Mouse (Mus musculus) splenic B cell, adult 2 months (primary cell): ENCODE results near the gene Tmem45b.

Experiments used
- DNase-seq: peaks from one replicate; pipeline ENCODE4 v3.0.0-alpha.2; 2011; ENCODE audit warnings: low read depth, low spot score
- H3K27me3 ChIP-seq: 2 replicates; pipeline ENCODE4 v1.6.1; 2012; ENCODE audit warnings: mild to moderate bottlenecking, low read length, moderate library complexity, mixed read lengths; ENCODE audit not compliant: control insufficient read depth, poor library complexity, insufficient read depth, severe bottlenecking
- H3K36me3 ChIP-seq: 2 replicates; pipeline ENCODE4 v1.6.1; 2012; ENCODE audit warnings: mild to moderate bottlenecking, low read length, moderate library complexity, mixed read lengths; ENCODE audit not compliant: control insufficient read depth, poor library complexity, insufficient read depth, severe bottlenecking

Tmem45b gene

DNA sequence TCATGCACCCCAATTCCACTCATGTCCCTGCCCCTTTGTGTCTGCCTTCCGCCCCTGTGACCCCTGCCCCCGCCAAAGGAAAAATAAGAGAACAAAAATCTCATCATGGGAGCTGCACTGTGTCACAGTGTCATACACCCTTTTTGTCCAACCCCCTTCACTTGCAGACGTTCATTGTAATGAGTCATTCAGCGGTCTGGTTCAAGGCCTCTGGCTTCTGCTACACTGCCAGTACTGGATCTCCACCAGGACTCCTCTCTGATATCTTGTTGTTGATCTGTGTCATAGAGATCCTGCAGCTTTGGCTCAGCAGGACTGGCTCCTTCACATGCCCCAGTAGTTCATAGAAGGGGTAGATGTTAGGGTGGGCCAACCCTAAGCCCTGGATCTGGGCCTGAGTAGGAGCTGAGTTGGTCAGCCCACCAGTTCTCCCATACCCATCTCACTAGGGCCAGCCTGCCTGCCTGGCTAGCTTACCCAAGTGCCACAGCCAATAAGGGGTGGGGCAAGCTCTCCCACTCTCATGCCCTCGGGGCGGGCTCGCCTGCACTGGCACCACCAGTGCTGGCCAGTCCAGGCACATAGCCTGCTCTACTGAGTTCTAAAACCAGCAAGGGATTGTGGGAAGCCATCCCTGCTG, 31.8 kb downstream of the Tmem45b start:
- no peaks in the 10 kb centered on the region for H3K27me3 ChIP-seq
- no peak for DNase-seq
- no peaks in the 10 kb centered on the region for H3K36me3 ChIP-seq

DNA sequence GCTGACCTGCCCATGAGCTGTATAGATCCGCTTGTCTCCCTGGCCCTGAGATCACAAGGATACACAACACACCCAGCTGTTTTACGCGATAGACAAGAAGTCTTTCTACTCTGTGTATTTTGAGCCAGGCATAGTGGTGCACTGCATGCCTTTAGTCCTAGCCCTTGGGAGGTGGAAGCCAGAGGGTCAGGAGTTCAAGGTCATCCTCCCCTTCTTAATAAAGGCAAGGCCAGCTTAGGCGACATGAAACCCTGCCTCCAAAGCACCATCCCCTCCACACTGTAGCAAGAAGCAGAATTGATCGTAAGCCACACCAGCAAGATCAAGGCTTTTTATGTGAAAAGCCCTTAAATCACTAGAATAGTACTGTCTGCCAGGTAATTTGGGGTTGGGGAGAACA, 32.5 kb downstream of the Tmem45b start:
- H3K27me3 ChIP-seq = no peaks in the 10 kb centered on the region
- no peaks in the 10 kb centered on the region for H3K36me3 ChIP-seq
- no peak for DNase-seq

DNA sequence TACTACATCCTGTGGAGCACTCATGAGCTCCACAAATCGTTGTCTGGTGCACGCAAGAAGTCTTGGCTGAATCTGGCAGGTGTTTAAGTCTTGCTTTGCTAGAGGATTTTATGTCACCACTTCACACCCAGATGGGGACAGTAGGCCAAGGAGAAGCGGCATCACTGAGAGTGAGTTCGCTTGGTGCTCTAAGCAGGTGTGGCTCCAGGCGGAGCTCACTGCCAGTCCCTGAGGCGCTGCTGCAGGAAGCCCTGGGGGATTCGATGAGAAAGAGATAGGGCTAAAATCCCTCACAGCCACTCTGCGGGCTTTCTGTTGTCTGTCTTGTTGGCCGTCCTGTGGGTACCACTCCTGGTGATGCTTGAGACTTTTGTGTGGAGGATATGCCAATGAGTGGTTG, 34.3 kb downstream of the Tmem45b start:
- Histone ChIP-seq H3K36me3 (no peaks in the 10 kb centered on the region), H3K27me3 (no peaks in the 10 kb centered on the region)
- DNase-seq = no peak

DNA sequence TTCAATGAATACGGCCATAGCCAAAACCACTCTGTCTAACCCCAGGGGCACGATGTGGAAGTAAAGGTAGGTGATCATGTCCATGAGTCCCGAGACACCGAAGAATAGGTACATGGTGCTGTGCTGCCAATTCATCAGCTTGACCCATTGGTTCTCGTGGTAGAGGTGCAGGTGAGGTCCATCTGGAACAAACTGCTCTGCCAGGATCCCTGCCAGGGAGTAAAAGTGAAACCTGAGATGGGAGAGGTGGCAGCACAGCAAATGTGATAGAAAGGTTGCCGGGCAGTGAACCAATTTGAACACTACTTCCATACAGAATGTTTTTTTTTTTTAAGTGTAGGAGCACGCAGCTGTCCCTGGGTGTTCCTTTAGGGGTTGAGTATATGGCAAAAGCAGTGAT, 35.3 kb downstream of the Tmem45b start:
- Histone ChIP-seq H3K36me3 (no peaks in the 10 kb centered on the region), H3K27me3 (no peaks in the 10 kb centered on the region)

DNA sequence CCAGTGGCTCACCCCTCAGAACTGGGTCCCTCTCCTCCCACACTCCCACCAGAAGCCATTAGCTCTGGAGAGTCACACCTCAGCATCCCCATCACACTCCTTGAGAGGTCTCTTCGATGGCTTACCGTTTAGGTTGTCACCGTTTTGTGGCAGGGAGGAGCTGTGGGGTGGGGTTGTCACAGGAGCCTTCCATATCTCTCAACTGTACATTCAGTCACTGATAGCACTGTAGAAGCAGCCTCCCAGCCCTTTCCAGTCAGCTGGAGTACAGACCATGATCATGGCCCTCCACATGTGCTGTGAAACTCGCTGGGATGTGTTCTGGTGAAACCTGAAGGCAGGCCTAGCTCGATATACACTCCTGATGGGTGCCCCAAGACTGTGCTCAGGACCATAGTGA, 42.1 kb downstream of the Tmem45b start:
- H3K27me3 ChIP-seq = no peaks in the 10 kb centered on the region
- no peak for DNase-seq
- peaks cover 15% of the 10 kb centered on the region; the same call in 1 of the 2 replicates for H3K36me3 ChIP-seq

More for the DNA sequence above, 35.3 kb downstream of the Tmem45b start:
- DNase-seq = no peak

DNA sequence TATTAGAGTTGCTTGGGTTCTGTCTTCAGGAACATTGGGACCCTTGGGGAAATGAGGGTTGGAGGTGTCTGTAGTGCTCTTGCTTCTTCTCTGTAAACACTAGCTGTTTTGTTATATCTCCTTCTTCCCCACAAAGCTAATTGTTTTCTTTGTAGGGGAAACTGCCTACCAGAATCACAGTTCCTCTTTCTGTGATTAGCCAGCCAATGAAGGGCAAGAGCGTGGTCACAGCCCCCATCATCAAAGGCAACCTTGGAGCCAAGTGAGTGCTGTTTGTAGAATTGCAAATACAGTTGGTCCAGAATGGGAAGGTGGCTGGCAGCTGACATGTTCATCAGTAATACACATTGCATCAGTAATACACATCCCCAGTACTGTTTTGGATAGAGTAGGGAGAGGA, 45.4 kb downstream of the Tmem45b start:
- DNase-seq = peak; percentile 67
- H3K36me3 ChIP-seq = peaks cover 22% of the 10 kb centered on the region
- H3K27me3 ChIP-seq = no peaks in the 10 kb centered on the region

DNA sequence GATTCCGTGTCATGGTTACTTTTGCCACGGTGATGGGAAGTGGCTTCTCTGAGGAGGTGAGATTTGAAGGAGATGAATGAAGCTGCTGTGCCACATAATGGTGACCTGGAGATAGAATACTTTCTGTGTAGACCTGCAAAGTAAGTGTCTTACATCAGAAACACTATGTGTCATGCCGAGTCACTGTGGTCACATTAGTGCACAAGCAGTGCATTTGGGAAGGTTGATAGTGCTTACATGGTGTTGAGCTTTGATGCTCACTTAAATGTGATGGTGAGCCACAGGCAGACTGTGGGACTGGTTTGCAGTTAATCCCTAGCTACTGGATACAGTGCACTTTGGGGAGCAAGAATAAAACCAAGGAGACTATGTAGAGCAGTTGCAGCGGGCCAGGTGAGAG, 52.1 kb downstream of the Tmem45b start:
- DNase-seq = no peak
- Histone ChIP-seq H3K36me3 (peaks cover 15% of the 10 kb centered on the region), H3K27me3 (no peaks in the 10 kb centered on the region)

DNA sequence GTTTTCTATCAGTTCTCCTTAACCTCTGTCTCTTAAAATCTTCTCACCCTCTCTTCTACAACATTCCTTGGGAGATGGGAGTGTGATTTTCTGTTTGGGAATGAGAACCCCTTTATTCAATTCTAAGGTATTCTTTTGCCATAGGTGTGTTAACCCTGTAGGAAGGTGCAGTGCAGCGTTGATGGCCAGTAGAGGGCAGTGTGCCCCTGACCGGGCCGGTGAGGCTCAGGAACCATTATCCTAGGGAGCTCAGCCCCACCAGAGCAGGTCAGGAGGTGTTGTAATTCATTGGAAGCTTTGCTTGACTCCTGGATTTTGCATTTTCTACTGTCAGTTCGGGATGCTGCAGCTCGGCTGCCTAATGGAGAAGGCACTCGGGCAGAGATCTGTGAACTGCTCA, 59.0 kb downstream of the Tmem45b start:
- Histone ChIP-seq H3K27me3 (no peaks in the 10 kb centered on the region), H3K36me3 (peaks cover 26% of the 10 kb centered on the region)
- DNase-seq = peak; percentile 43

DNA sequence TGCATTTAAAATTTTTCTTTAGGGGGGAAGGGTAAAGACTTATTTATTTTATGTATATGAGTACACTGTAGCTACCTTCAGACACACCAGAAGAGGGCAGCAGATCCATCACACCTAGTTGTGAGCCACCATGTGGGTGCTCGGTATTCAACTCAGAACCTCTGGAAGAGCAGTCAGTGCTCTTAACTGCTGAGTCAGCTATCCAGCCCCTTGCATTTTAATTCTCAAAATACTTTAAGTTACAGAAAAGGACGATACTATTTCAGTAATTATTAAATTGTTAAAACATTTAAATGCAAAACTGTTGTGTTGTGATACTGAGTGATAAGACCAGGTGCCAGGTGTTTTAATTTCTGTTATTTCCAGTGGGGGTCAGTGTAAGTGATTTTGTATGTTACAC, 60.0 kb downstream of the Tmem45b start:
- H3K36me3 ChIP-seq = peaks cover 28% of the 10 kb centered on the region
- H3K27me3 ChIP-seq = no peaks in the 10 kb centered on the region
- no peak for DNase-seq

DNA sequence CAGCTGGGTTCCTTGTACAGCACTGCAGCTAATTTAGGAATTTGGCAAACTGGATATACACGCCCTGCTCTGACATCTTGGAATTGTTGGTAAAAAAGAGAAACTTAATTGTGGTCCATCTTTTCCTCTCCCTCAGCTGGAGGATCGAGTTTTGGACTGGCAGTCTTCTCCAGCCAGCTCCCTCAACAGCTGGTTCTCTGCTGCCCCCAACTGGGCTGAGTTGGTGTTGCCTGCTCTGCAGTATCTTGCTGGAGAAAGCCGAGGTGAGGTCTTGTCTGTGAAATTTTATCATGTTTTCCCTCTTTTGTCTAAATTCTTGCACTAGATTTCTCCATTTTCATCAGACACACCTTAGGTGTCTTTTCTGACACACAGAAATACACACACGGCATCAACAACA, 63.8 kb downstream of the Tmem45b start:
- Histone ChIP-seq H3K27me3 (no peaks in the 10 kb centered on the region), H3K36me3 (peaks cover 38% of the 10 kb centered on the region)

DNA sequence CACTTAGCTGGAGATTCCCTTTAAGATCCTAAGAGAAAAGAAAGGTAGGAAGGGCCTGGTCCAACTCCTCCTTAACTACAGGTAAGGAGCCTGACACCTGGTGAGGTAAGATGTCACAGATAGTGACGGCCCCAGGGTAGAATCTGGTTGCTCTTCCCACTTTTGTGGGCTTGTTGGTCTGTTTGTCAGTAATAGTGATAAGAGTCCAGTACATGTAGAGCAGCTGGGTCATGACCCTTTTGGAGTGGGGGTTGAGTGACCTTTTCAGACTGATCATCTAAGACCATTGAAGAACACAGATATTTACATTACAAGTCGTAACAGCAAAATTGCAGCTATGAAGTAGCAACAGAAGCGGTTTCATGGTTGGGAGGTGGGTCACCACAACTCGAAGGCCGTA, 77.1 kb downstream of the Tmem45b start:
- no peak for DNase-seq
- no peaks in the 10 kb centered on the region for H3K27me3 ChIP-seq
- H3K36me3 ChIP-seq = peaks cover 3% of the 10 kb centered on the region; the same call in 1 of the 2 replicates

More for the DNA sequence above, 63.8 kb downstream of the Tmem45b start:
- DNase-seq = peak; percentile 74

DNA sequence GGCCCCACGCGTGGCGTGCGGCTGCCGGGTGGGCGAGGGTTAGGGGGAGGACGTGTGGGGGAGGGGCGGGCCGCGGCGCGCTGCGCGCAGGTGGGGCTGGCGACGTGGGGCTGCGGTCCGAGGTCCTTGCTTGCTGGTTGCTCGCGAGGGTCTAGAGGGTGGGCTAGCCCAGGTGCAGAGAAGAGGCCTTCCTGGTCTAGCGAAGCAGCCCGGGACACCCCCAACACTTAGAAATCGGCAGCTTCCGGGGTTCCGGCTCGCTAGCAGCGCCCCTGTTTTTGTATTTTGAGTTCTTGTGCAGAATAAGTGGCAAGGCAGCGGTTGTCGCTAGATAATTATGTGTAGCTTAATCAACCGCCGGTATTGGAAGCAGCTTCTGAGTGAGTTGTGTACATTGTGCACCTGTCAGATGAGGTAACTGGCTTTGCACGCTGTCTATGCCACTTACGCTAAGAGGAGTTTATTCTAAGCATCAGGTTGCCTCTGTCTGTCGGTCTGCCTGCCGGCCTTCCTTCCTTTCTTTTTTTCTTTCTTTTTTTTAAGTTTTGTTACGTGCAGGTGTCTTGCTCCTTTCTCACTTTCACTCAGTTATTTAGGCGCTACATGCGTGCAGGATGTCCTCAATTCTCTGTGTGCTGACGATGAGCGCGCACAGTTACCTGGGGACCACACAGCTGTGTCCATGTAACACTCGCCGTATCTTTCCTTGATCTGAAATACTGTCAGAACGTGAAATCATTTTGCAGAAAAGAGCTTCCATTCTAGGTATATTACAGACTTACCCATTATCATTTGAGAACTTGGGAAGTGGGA, 77.7 kb downstream of the Tmem45b start:
- 0 out of 2 replicates have a peak, but pooled peaks cover 2% of the 10 kb centered on the region for H3K36me3 ChIP-seq
- no peak for DNase-seq

DNA sequence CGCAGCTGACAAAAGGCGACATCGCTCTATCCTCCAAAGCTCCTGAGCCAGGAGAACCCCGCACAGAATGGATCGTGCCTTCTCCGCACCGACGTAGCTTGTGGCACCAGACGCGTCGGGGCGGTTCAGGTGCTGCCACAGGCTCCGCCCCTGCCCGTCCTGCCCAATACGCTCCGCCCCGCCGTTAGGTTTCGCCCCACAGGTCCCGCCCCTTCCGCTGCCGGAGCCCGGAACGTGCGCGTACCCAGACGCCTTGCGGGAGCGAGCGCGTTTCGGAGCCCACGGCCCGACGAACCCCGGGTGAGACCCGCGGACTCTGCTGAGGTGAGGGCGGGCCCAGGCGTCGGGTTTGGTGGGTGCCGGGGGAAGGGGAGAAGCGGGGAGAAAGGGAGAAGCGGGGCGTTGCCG, 78.3 kb downstream of the Tmem45b start, which contains the start of gene Nfrkb:
Gene Nfrkb (plus strand): TSS at position 246 of the 408 bp plus-strand sequence.
- DNase-seq = peak; percentile 96
- H3K27me3 ChIP-seq = no peaks in the 10 kb centered on the region
- H3K36me3 ChIP-seq = 0 out of 2 replicates have a peak, but pooled peaks cover 2% of the 10 kb centered on the region

More for the DNA sequence above, 77.7 kb downstream of the Tmem45b start:
- no peaks in the 10 kb centered on the region for H3K27me3 ChIP-seq

DNA sequence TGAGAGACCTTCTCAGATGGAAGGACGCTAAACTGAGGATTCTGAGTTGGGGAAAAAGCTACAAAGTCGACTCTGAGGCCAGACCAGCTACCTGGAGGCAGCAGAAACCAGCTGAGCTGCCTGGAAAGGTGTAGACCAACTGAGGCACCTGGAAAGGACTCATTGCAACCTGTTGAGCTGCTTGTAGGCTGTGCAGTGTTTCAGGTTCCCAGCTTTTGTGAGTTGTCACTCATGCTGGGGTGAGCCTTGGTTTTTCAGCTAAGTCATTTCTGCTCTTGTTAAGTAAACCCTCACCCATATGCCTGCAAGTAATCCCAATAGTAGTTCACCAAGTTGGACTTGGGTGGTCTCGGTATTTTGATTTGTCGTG, 78.8 kb downstream of the Tmem45b start:
- no peak for DNase-seq
- H3K36me3 ChIP-seq = no peaks in the 10 kb centered on the region
- H3K27me3 ChIP-seq = no peaks in the 10 kb centered on the region

DNA sequence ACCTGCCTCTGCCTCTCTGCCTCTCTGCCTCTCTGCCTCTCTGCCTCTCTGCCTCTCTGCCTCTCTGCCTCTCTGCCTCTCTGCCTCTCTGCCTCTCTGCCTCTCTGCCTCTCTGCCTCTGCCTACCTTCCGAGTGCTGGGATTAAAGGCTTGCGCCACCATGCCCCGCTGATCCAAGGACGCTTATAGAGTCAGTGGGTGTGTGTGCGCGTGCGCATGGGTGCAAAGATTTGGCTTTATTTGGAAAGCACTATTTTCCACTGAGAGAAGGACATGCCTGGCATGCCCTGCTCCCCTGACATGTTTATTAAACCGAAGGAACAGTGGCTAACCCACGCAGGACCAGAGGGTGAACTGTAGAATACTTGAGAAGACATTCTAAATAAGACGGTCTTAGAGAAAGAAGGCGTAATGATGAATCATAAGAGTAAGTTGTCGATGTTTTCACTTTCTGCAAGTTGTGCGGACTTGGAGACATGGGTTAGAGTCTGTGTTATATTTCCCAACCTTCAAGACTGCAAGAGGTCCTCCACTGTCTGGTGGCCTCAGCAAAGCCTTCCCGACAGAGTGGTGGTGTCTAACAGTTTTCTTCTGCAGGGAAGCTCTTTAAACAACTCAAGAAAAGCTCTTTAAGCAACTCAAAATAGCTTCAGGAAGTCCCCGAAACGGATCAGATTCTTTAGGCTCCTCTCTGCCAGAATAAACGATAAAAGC, 79.3 kb downstream of the Tmem45b start:
- Histone ChIP-seq H3K27me3 (no peaks in the 10 kb centered on the region), H3K36me3 (no peaks in the 10 kb centered on the region)
- DNase-seq = peak; percentile 3
